Mouse (Mus musculus): ENCODE results near the gene Pacrg. TPM values are rescaled to one million over a fixed set of nuclear protein-coding genes. Genes with fewer than 3 reads are reported as not detected.

The Pacrg gene
- total and polyA plus RNA-seq, 3 experiments, result not detected

DNA sequence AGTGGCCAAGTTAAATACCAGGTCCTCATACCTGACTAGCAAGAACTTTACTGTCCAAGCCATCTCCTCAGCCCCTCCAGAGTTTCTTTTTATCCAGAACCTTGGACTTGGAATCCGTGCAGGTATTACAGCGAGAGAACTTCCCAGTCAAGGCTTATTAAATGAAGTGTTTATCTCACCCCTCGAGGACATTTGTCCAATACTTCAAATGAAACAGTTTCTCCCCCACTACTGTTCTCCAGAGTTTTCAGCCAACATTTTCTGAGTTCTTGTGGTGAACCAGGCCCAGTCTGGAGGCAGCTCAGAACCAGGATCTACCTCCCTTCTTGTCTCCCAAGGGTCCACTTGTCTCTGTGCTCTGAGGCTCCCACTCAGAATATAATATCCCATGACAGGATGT, 477.0 kb downstream of the Pacrg start (continued):
- no peak for TF ChIP-seq UBTF (IDR thresholded peaks at IDR 0.05; ENCODE audit: borderline replicate concordance, insufficient read depth, low read depth, low read length)
- no peak for TF ChIP-seq USF1 (IDR thresholded peaks at IDR 0.05; ENCODE audit: low read depth, low read length)
- no peak for TF ChIP-seq CTCF (IDR thresholded peaks at IDR 0.05 in 2 of 3, conservative IDR thresholded peaks at IDR 0.05 in 1 of 3; ENCODE audit: control insufficient read depth in 1 of 3, insufficient read depth in 1 of 3, low read depth in 2 of 3, low read length in 3 of 3, poor library complexity in 1 of 3, severe bottlenecking in 1 of 3)

DNA sequence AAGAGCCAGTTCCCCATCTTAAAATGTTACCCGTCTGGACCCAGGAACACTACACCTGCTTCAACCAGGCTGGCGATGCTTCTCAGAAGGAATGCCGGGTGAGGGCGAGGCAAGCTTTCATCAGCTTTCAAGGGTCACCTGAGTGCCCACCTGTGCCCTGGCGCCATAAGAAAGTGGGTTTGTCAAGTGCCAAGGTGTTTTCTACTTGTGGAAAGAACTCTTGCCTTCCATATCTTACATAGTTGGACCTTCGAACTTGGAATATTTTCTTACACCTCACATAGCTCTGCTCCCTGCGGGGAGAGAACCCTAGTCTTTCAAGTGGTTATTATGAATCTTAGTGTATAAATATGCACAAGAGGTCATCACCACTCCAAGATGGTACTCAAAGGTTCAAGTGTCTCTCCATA, 478.2 kb downstream of the Pacrg start:
- DNase-seq (ENCODE audit: low read depth, low spot score), result no peak
- Histone ChIP-seq H3K9me3 (replicated peaks; ENCODE audit: insufficient read depth, low read length) (no peaks in the 10 kb centered on the region), H3K36me3 (ENCODE audit: control insufficient read depth in 1 of 2, insufficient read depth in 2 of 2, low read length in 2 of 2) (no peaks in the 10 kb centered on the region), H3K27me3 (ENCODE audit: control insufficient read depth in 1 of 2, insufficient read depth in 2 of 2, low read length in 2 of 2) (no peaks in the 10 kb centered on the region), H3K79me2 (ENCODE audit: control insufficient read depth, insufficient read depth, low read length, poor library complexity) (no peaks in the 10 kb centered on the region; the same call in 1 of the 2 replicates), H3K4me3 (ENCODE audit: control insufficient read depth in 1 of 2, insufficient read depth in 1 of 2, low read depth in 2 of 2, low read length in 2 of 2) (no peak overlapping the region), H3K4me1 (ENCODE audit: control insufficient read depth in 1 of 2, insufficient read depth in 2 of 2, low read length in 2 of 2) (no peaks in the 10 kb centered on the region), H3K9ac (ENCODE audit: control insufficient read depth, low read depth, low read length, poor library complexity, severe bottlenecking) (no peak overlapping the region), H3K27ac (ENCODE audit: control insufficient read depth, low read depth, low read length) (no peak overlapping the region)
- no peak for TF ChIP-seq ELF1 (IDR thresholded peaks at IDR 0.05; ENCODE audit: low read depth, low read length)

DNA sequence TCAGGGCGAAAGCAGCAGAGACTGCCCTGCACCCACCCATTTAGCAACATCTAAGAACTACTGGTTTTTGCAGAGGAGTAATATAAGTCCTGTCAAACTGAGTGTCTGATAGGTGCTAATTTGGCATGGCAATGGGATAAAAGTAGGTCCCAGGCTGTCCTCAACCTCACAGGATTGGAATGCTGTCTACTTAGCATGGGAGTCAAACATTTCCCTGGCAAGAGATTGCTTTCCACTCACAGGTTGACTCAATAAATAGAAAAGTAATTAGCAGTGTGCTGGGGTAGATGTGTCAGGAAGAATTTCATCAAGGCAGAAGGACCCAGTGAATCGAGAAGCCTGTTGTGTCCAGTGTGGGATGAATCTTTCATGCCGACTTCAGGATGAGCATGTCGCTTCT, 479.4 kb downstream of the Pacrg start:
- H3K79me2 ChIP-seq (ENCODE audit: control insufficient read depth, insufficient read depth, low read length, poor library complexity), result no peaks in the 10 kb centered on the region; the same call in 1 of the 2 replicates
- DNase-seq (ENCODE audit: low read depth, low spot score), result no peak

DNA sequence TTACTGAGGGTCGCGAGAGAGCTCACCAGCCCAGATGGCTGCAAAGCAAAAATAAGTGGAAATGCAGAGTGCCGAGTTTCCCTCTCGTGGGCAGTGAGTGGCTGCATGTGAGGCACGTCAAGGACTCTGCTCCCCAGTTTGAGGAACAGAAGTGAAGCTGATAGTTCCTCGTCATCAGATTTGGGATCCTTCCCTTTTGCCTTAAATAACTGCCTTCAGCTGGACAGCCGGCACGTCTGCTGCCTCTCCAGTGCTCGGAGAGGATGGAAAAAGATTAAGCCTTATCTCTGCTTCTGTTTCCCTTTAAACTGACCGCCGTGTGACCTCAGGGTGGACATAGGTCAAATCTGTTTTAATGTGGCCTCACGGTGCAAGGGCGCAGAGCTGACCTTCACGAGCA, 480.6 kb downstream of the Pacrg start:
- TF ChIP-seq GABPA (IDR thresholded peaks at IDR 0.05; ENCODE audit: low read depth, low read length) (no peak), TAL1 (IDR thresholded peaks at IDR 0.05; ENCODE audit: low read length) (no peak), CTCF (IDR thresholded peaks at IDR 0.05 in 2 of 3, conservative IDR thresholded peaks at IDR 0.05 in 1 of 3; ENCODE audit: control insufficient read depth in 1 of 3, insufficient read depth in 1 of 3, low read depth in 2 of 3, low read length in 3 of 3, poor library complexity in 1 of 3, severe bottlenecking in 1 of 3) (no peak), MAFK (IDR thresholded peaks at IDR 0.05; ENCODE audit: borderline replicate concordance, low read depth, low read length) (no peak), UBTF (IDR thresholded peaks at IDR 0.05; ENCODE audit: borderline replicate concordance, insufficient read depth, low read depth, low read length) (no peak), JUND (IDR thresholded peaks at IDR 0.05; ENCODE audit: low read depth, low read length) (no peak), TBP (IDR thresholded peaks at IDR 0.05; ENCODE audit: low read depth, low read length) (no peak), HCFC1 (IDR thresholded peaks at IDR 0.05; ENCODE audit: low read depth, low read length) (no peak), MXI1 (IDR thresholded peaks at IDR 0.05; ENCODE audit: low read depth, low read length) (no peak), POLR2AphosphoS2 (IDR thresholded peaks at IDR 0.05; ENCODE audit: low read length) (no peak)
- no peak overlapping the region for H3K4me3 ChIP-seq (ENCODE audit: control insufficient read depth in 1 of 2, insufficient read depth in 1 of 2, low read depth in 2 of 2, low read length in 2 of 2)
- H3K9me3 ChIP-seq (replicated peaks; ENCODE audit: insufficient read depth, low read length), result no peaks in the 10 kb centered on the region
- no peak overlapping the region for H3K27ac ChIP-seq (ENCODE audit: control insufficient read depth, low read depth, low read length)
- DNase-seq (ENCODE audit: low read depth, low spot score), result no peak
- H3K27me3 ChIP-seq (ENCODE audit: control insufficient read depth in 1 of 2, insufficient read depth in 2 of 2, low read length in 2 of 2), result no peaks in the 10 kb centered on the region
- no peaks in the 10 kb centered on the region for H3K36me3 ChIP-seq (ENCODE audit: control insufficient read depth in 1 of 2, insufficient read depth in 2 of 2, low read length in 2 of 2)
- no peak overlapping the region for H3K9ac ChIP-seq (ENCODE audit: control insufficient read depth, low read depth, low read length, poor library complexity, severe bottlenecking)
- no peaks in the 10 kb centered on the region; the same call in 1 of the 2 replicates for H3K79me2 ChIP-seq (ENCODE audit: control insufficient read depth, insufficient read depth, low read length, poor library complexity)
- no peaks in the 10 kb centered on the region for H3K4me1 ChIP-seq (ENCODE audit: control insufficient read depth in 1 of 2, insufficient read depth in 2 of 2, low read length in 2 of 2)

More for the DNA sequence above, 479.4 kb downstream of the Pacrg start:
- H3K9ac ChIP-seq (ENCODE audit: control insufficient read depth, low read depth, low read length, poor library complexity, severe bottlenecking), result no peak overlapping the region
- no peaks in the 10 kb centered on the region for H3K36me3 ChIP-seq (ENCODE audit: control insufficient read depth in 1 of 2, insufficient read depth in 2 of 2, low read length in 2 of 2)
- H3K4me1 ChIP-seq (ENCODE audit: control insufficient read depth in 1 of 2, insufficient read depth in 2 of 2, low read length in 2 of 2), result no peaks in the 10 kb centered on the region
- H3K27me3 ChIP-seq (ENCODE audit: control insufficient read depth in 1 of 2, insufficient read depth in 2 of 2, low read length in 2 of 2), result no peaks in the 10 kb centered on the region
- no peak overlapping the region for H3K4me3 ChIP-seq (ENCODE audit: control insufficient read depth in 1 of 2, insufficient read depth in 1 of 2, low read depth in 2 of 2, low read length in 2 of 2)
- no peaks in the 10 kb centered on the region for H3K9me3 ChIP-seq (replicated peaks; ENCODE audit: insufficient read depth, low read length)
- no peak for TF ChIP-seq MYC (IDR thresholded peaks at IDR 0.05; ENCODE audit: low read depth, low read length)
- TF ChIP-seq UBTF (IDR thresholded peaks at IDR 0.05; ENCODE audit: borderline replicate concordance, insufficient read depth, low read depth, low read length), result no peak
- TF ChIP-seq ZMIZ1 (IDR thresholded peaks at IDR 0.05; ENCODE audit: low read depth, low read length), result no peak
- no peak for TF ChIP-seq HCFC1 (IDR thresholded peaks at IDR 0.05; ENCODE audit: low read depth, low read length)
- no peak for TF ChIP-seq CTCF (IDR thresholded peaks at IDR 0.05 in 2 of 3, conservative IDR thresholded peaks at IDR 0.05 in 1 of 3; ENCODE audit: control insufficient read depth in 1 of 3, insufficient read depth in 1 of 3, low read depth in 2 of 3, low read length in 3 of 3, poor library complexity in 1 of 3, severe bottlenecking in 1 of 3)
- TF ChIP-seq TCF12 (IDR thresholded peaks at IDR 0.05; ENCODE audit: low read depth, low read length), result no peak
- no peak for TF ChIP-seq MAX (IDR thresholded peaks at IDR 0.05; ENCODE audit: low read length)
- no peak for TF ChIP-seq CHD2 (IDR thresholded peaks at IDR 0.05; ENCODE audit: low read length)
- no peak for TF ChIP-seq TAL1 (IDR thresholded peaks at IDR 0.05; ENCODE audit: low read length)
- no peak for TF ChIP-seq GABPA (IDR thresholded peaks at IDR 0.05; ENCODE audit: low read depth, low read length)
- no peak for TF ChIP-seq POLR2AphosphoS5 (IDR thresholded peaks at IDR 0.05; ENCODE audit: borderline replicate concordance, low read depth, low read length)
- no peak for TF ChIP-seq KAT2A (conservative IDR thresholded peaks at IDR 0.05; ENCODE audit: low read depth, low read length)
- TF ChIP-seq ETS1 (IDR thresholded peaks at IDR 0.05; ENCODE audit: low read depth, low read length), result no peak
- TF ChIP-seq USF1 (IDR thresholded peaks at IDR 0.05; ENCODE audit: low read depth, low read length), result no peak
- no peak for TF ChIP-seq MEF2A (IDR thresholded peaks at IDR 0.05; ENCODE audit: extremely low read depth, insufficient replicate concordance, low read depth, low read length, poor library complexity, severe bottlenecking)
- no peak overlapping the region for H3K27ac ChIP-seq (ENCODE audit: control insufficient read depth, low read depth, low read length)

All from MEL (cell line).